Mouse (Mus musculus) myocyte (in vitro differentiated cells): ENCODE results near the gene Unk.

Source experiments
- CEBPB ChIP-seq: IDR thresholded peaks from 2 replicates; pipeline ENCODE4 v1.6.1; 2011; ENCODE audit warnings: mild to moderate bottlenecking, moderate library complexity; ENCODE audit not compliant: poor library complexity, insufficient read depth, severe bottlenecking
- E2F4 ChIP-seq: IDR thresholded peaks from one replicate; pipeline ENCODE4 v1.6.1; 2011; ENCODE audit warnings: mild to moderate bottlenecking, control low read depth, moderate library complexity; ENCODE audit not compliant: insufficient read depth
- MAX ChIP-seq: IDR thresholded peaks from one replicate; pipeline ENCODE4 v1.6.1; 2011; ENCODE audit warnings: low read depth, mild to moderate bottlenecking, control low read depth
- MYOD1 ChIP-seq, 3 experiments: IDR thresholded peaks; one replicate each; pipeline ENCODE4 v1.6.1; 2011; ENCODE audit warnings: control low read depth in 2 of 3, low read depth in 2 of 3, mild to moderate bottlenecking in 2 of 3, moderate library complexity in 1 of 3; ENCODE audit not compliant: insufficient read length in 2 of 3, control insufficient read depth in 1 of 3
- MYOG ChIP-seq, 3 experiments: IDR thresholded peaks; one replicate each; pipeline ENCODE4 v1.6.1; 2011; ENCODE audit warnings: control low read depth in 2 of 3, low read depth in 2 of 3, mild to moderate bottlenecking in 2 of 3; ENCODE audit not compliant: insufficient read length in 2 of 3, control insufficient read depth in 1 of 3, insufficient read depth in 1 of 3
- POLR2A ChIP-seq: IDR thresholded peaks from one replicate; pipeline ENCODE4 v1.6.1; 2011; ENCODE audit warnings: low read depth, mild to moderate bottlenecking, control low read depth, moderate library complexity; ENCODE audit not compliant: insufficient read length
- POLR2AphosphoS2 ChIP-seq: IDR thresholded peaks from one replicate; pipeline ENCODE4 v1.6.1; 2011; ENCODE audit warnings: low read depth, control low read depth; ENCODE audit not compliant: insufficient read length
- SRF ChIP-seq: IDR thresholded peaks from one replicate; pipeline ENCODE4 v1.6.1; 2011; ENCODE audit warnings: low read depth; ENCODE audit not compliant: control insufficient read depth, insufficient read length
- TCF12 ChIP-seq: IDR thresholded peaks from one replicate; pipeline ENCODE4 v1.6.1; 2011; ENCODE audit warnings: mild to moderate bottlenecking, control low read depth; ENCODE audit not compliant: poor library complexity, insufficient read depth, severe bottlenecking
- TCF3 ChIP-seq: IDR thresholded peaks from one replicate; pipeline ENCODE4 v1.6.1; 2011; ENCODE audit warnings: low read depth, control low read depth; ENCODE audit not compliant: insufficient read length
- USF1 ChIP-seq: IDR thresholded peaks from one replicate; pipeline ENCODE4 v1.6.1; 2011; ENCODE audit warnings: low read depth, mild to moderate bottlenecking, control low read depth, moderate library complexity

- TF ChIP-seq CEBPB (no peak), SRF (no peak), E2F4 (no peak), POLR2A (no peak), USF1 (no peak), MAX (no peak), TCF3 (no peak), MYOG (IDR thresholded peaks at IDR 0.05; ENCODE audit: control insufficient read depth in 1 of 3, insufficient read depth in 1 of 3, insufficient read length in 2 of 3, low read depth in 2 of 3) (no peak), TCF12 (no peak), POLR2AphosphoS2 (no peak), MYOD1 (IDR thresholded peaks at IDR 0.05; ENCODE audit: control insufficient read depth in 1 of 3, insufficient read length in 2 of 3, low read depth in 2 of 3) (no peak)
These were observed 76.2 kb downstream of the Unk start for GRCm38 (mm10) chr11:116106154-116106962.
